14 mouse cellular contexts compared by ENCODE assay signal in the genomic region with DNA sequence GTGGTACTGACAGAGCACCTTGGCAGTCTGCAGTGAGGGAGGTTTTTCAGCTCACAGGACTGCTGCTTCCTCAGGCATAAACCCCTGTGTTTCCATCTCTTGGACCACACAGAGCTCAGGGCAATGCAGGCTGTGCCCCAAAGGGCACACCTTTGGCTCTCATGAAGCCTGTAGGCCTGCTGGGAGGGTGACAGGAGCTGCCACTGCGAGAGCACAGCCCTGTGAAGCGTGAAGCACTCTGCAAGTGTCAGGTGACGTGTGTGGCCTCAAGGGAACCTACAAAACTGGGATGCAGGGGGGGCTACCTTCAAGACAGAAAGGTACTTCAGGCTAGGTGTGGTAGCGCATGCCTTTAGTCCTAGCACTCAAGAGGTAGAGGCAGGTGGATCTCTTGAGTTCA. TPM values are rescaled to one million over a fixed set of nuclear protein-coding genes. Genes with fewer than 3 reads are reported as not detected.
"Had no signal": no experiment of that assay in that cellular context is flagged by ENCODE, and none has a peak within 500 bp of the region (broad histone marks: within the 10 kb centered on the region; RNA-seq: fewer than 3 reads in every experiment).

No protein-coding gene starts in this region.

- H3K4me2 ChIP-seq: limb, embryonic 15.5 days; liver, embryonic 12.5 days; midbrain, embryonic 12.5 days had no signal

- ATAC-seq: intestine, postnatal 0 days; liver, embryonic 12.5 days had no signal

- H3K4me3 ChIP-seq: layer of hippocampus, adult 2 months; limb, embryonic 15.5 days; liver, embryonic 12.5 days; midbrain, embryonic 12.5 days had no signal

- H3K9me3 ChIP-seq: limb, embryonic 15.5 days; liver, embryonic 12.5 days; midbrain, embryonic 12.5 days had no signal

- H3K27ac ChIP-seq: layer of hippocampus, adult 2 months; limb, embryonic 15.5 days; midbrain, embryonic 12.5 days had no signal

- H3K9ac ChIP-seq: limb, embryonic 15.5 days; liver, embryonic 12.5 days; midbrain, embryonic 12.5 days had no signal

- H3K27me3 ChIP-seq: limb, embryonic 15.5 days; liver, embryonic 12.5 days; midbrain, embryonic 12.5 days had no signal

- DNase-seq: kidney, adult 8-10 months; kidney, postnatal 36 days; lung, adult 18-20 months; retina, postnatal 1 day; thymus, postnatal 36 days had no signal

RNA-seq across cellular contexts. Expression of gene Tnfrsf13c, which starts 8.5 kb away (rescaled TPM):
- polyA plus RNA-seq: intestine, postnatal 0 days; lung, embryonic 16.5 days; midbrain, embryonic 12.5 days had no signal

RNA-seq across cellular contexts. Expression of gene 1500009C09Rik, which starts 19.5 kb away (rescaled TPM):
- polyA plus RNA-seq: intestine, postnatal 0 days; kidney, embryonic 16.5 days; limb, embryonic 15.5 days; liver, embryonic 12.5 days; lung, embryonic 16.5 days; stomach, embryonic 16.5 days; thymus, postnatal 0 days had no signal

RNA-seq across cellular contexts. Expression of gene Shisa8, which starts 20.0 kb away (rescaled TPM):
- polyA plus RNA-seq: intestine, postnatal 0 days; stomach, embryonic 16.5 days had no signal
